Mouse (Mus musculus): ENCODE measurements around the gene Grem1. TPM values are rescaled to one million over a fixed set of nuclear protein-coding genes. Genes with fewer than 3 reads are reported as not detected.

The Grem1 gene
- total and polyA plus RNA-seq, 3 experiments, result not detected

DNA sequence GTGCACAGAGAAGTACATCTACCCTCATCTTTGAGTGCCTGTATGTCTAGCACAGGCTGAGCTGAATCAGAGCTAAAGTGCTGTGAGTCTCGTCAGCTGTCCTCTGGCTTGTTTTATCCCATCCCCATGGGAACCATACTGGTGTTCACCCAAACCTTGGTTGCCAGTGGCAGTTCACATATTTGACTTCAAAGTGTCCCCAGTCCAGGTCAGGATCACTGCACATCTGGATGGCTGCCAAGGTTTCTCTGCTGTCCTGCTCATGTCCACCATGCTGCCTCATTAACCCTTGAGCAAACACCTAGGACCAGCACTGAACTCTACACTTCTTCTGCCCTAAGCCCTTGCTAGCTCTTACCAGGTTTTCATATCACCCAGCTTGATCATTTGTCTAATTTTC lies 7.4 kb upstream of the Grem1 start:
- in situ Hi-C loops (cut with MboI; ENCODE audit: low pct_ligation_motif_present, low pct_unique_long_range_greater_than_20kb, low sequenced_read_pairs), result no loop called here
- Histone ChIP-seq H3K9me3 (replicated peaks; ENCODE audit: low read length) (peaks cover 2% of the 10 kb centered on the region), H3K79me2 (replicated peaks; ENCODE audit: control insufficient read depth, extremely low read depth, insufficient read depth, poor library complexity, severe bottlenecking) (no peaks in the 10 kb centered on the region), H3K27ac (ENCODE audit: insufficient read depth, low read depth) (no peak overlapping the region), H3K9ac (ENCODE audit: insufficient read depth, low read depth) (no peak overlapping the region), H3K4me2 (ENCODE audit: insufficient read depth, low read depth, poor library complexity, severe bottlenecking) (no peak overlapping the region), H3K4me3 (replicated peaks in 1 of 3; ENCODE audit: low read depth in 2 of 3, low read length in 2 of 3, poor library complexity in 1 of 3) (no peak overlapping the region), H3K27me3 (replicated peaks) (no peaks in the 10 kb centered on the region), H3K36me3 (replicated peaks in 1 of 2; ENCODE audit: control insufficient read depth in 1 of 2, insufficient read depth in 1 of 2, low read length in 1 of 2) (no peaks in the 10 kb centered on the region), H3K4me1 (ENCODE audit: control insufficient read depth in 1 of 2, insufficient read depth in 2 of 2) (no peaks in the 10 kb centered on the region)
- dilution Hi-C loops (cut with MboI; ENCODE audit: extremely low pct_ligation_motif_present, extremely low pct_unique_long_range_greater_than_20kb, low sequenced_read_pairs), result no loop called here
- TF ChIP-seq KAT2A (IDR thresholded peaks at IDR 0.05; ENCODE audit: insufficient replicate concordance, low read length), result no peak
- no peak for TF ChIP-seq SIN3A (IDR thresholded peaks at IDR 0.05; ENCODE audit: low read length)
- TF ChIP-seq E2F4 (IDR thresholded peaks at IDR 0.05; ENCODE audit: insufficient replicate concordance, low read depth, low read length), result no peak
- TF ChIP-seq MEF2A (IDR thresholded peaks at IDR 0.05; ENCODE audit: borderline replicate concordance, low read depth, low read length), result no peak
- TF ChIP-seq ETS1 (conservative IDR thresholded peaks at IDR 0.05; ENCODE audit: low read depth, low read length), result no peak
- TF ChIP-seq NRF1 (IDR thresholded peaks at IDR 0.05; ENCODE audit: low read depth, low read length), result no peak
- TF ChIP-seq MAZ (IDR thresholded peaks at IDR 0.05; ENCODE audit: low read depth, low read length), result no peak
- TF ChIP-seq ELF1 (IDR thresholded peaks at IDR 0.05; ENCODE audit: low read depth, low read length), result no peak
- no peak for TF ChIP-seq ZKSCAN1 (IDR thresholded peaks at IDR 0.05; ENCODE audit: borderline replicate concordance, low read depth, low read length)
- no peak for TF ChIP-seq SMC3 (IDR thresholded peaks at IDR 0.05; ENCODE audit: low read depth, low read length)
- TF ChIP-seq RCOR1 (conservative IDR thresholded peaks at IDR 0.05; ENCODE audit: low read depth, low read length), result no peak
- no peak for TF ChIP-seq TBP (conservative IDR thresholded peaks at IDR 0.05; ENCODE audit: low read depth, low read length)
- no peak for TF ChIP-seq ZMIZ1 (IDR thresholded peaks at IDR 0.05; ENCODE audit: low read depth, low read length)
- TF ChIP-seq CHD2 (IDR thresholded peaks at IDR 0.05; ENCODE audit: low read length), result no peak
- TF ChIP-seq POLR2A (IDR thresholded peaks at IDR 0.05; ENCODE audit: low read depth, low read length), result no peak
- no peak for TF ChIP-seq MAFK (IDR thresholded peaks at IDR 0.05; ENCODE audit: insufficient replicate concordance, low read length)
- no peak for TF ChIP-seq USF1 (IDR thresholded peaks at IDR 0.05; ENCODE audit: low read depth, low read length)
- no peak for TF ChIP-seq HCFC1 (IDR thresholded peaks at IDR 0.05; ENCODE audit: low read depth, low read length)
- TF ChIP-seq CHD1 (IDR thresholded peaks at IDR 0.05; ENCODE audit: low read depth, low read length), result no peak
- DNase-seq (ENCODE audit: extremely low read depth), result no peak

DNA sequence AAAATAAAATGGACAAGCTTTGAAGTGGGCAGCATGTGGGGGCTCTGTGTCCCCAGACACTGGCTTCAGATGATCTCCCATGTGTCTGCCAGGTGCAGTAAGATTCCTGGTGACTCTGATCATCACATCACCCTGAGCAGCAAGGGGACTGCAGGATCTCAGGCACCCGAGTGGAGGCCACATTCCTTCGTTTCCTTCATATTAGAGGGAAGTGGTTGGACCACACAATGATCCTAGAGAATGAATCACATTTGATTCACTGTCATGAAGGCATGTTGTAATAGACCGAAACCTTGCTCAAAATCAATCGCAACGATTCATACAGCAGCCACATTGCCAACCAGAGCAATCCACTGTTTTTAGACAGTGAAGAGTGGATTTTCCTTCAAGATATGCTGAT lies 6.5 kb upstream of the Grem1 start:
- H3K9ac ChIP-seq (ENCODE audit: insufficient read depth, low read depth), result no peak overlapping the region
- H3K4me3 ChIP-seq (replicated peaks in 1 of 3; ENCODE audit: low read depth in 2 of 3, low read length in 2 of 3, poor library complexity in 1 of 3), result no peak overlapping the region
- in situ Hi-C loops (cut with MboI; ENCODE audit: low pct_ligation_motif_present, low pct_unique_long_range_greater_than_20kb, low sequenced_read_pairs), result no loop called here
- no peak overlapping the region for H3K27ac ChIP-seq (ENCODE audit: insufficient read depth, low read depth)
- no peaks in the 10 kb centered on the region for H3K36me3 ChIP-seq (replicated peaks in 1 of 2; ENCODE audit: control insufficient read depth in 1 of 2, insufficient read depth in 1 of 2, low read length in 1 of 2)
- no peak for DNase-seq (ENCODE audit: extremely low read depth)
- no peaks in the 10 kb centered on the region for H3K4me1 ChIP-seq (ENCODE audit: control insufficient read depth in 1 of 2, insufficient read depth in 2 of 2)
- dilution Hi-C loops (cut with MboI; ENCODE audit: extremely low pct_ligation_motif_present, extremely low pct_unique_long_range_greater_than_20kb, low sequenced_read_pairs), result no loop called here
- TF ChIP-seq NELFE (IDR thresholded peaks at IDR 0.05; ENCODE audit: low read depth, low read length), result no peak
- no peak for TF ChIP-seq CHD1 (IDR thresholded peaks at IDR 0.05; ENCODE audit: low read depth, low read length)
- TF ChIP-seq MYC (IDR thresholded peaks at IDR 0.05; ENCODE audit: low read depth, low read length), result no peak
- no peak for TF ChIP-seq CTCF (conservative IDR thresholded peaks at IDR 0.05 in 1 of 2, IDR thresholded peaks at IDR 0.05 in 1 of 2; ENCODE audit: low read depth in 2 of 2, low read length in 2 of 2)
- TF ChIP-seq SMC3 (IDR thresholded peaks at IDR 0.05; ENCODE audit: low read depth, low read length), result no peak
- no peak for TF ChIP-seq ZNF384 (IDR thresholded peaks at IDR 0.05; ENCODE audit: low read depth, low read length)
- no peak for TF ChIP-seq UBTF (IDR thresholded peaks at IDR 0.05; ENCODE audit: low read depth, low read length)
- no peak for TF ChIP-seq JUND (conservative IDR thresholded peaks at IDR 0.05; ENCODE audit: low read depth, low read length)
- TF ChIP-seq IRF4 (IDR thresholded peaks at IDR 0.05; ENCODE audit: low read depth, low read length), result no peak
- no peak for TF ChIP-seq MEF2A (IDR thresholded peaks at IDR 0.05; ENCODE audit: borderline replicate concordance, low read depth, low read length)
- no peak for TF ChIP-seq MAFK (IDR thresholded peaks at IDR 0.05; ENCODE audit: insufficient replicate concordance, low read length)
- no peak for TF ChIP-seq EP300 (IDR thresholded peaks at IDR 0.05; ENCODE audit: low read length)
- TF ChIP-seq RCOR1 (conservative IDR thresholded peaks at IDR 0.05; ENCODE audit: low read depth, low read length), result no peak
- H3K79me2 ChIP-seq (replicated peaks; ENCODE audit: control insufficient read depth, extremely low read depth, insufficient read depth, poor library complexity, severe bottlenecking), result no peaks in the 10 kb centered on the region
- H3K27me3 ChIP-seq (replicated peaks), result no peaks in the 10 kb centered on the region
- H3K9me3 ChIP-seq (replicated peaks; ENCODE audit: low read length), result peaks cover 2% of the 10 kb centered on the region
- H3K4me2 ChIP-seq (ENCODE audit: insufficient read depth, low read depth, poor library complexity, severe bottlenecking), result no peak overlapping the region
